In the genomic region with DNA sequence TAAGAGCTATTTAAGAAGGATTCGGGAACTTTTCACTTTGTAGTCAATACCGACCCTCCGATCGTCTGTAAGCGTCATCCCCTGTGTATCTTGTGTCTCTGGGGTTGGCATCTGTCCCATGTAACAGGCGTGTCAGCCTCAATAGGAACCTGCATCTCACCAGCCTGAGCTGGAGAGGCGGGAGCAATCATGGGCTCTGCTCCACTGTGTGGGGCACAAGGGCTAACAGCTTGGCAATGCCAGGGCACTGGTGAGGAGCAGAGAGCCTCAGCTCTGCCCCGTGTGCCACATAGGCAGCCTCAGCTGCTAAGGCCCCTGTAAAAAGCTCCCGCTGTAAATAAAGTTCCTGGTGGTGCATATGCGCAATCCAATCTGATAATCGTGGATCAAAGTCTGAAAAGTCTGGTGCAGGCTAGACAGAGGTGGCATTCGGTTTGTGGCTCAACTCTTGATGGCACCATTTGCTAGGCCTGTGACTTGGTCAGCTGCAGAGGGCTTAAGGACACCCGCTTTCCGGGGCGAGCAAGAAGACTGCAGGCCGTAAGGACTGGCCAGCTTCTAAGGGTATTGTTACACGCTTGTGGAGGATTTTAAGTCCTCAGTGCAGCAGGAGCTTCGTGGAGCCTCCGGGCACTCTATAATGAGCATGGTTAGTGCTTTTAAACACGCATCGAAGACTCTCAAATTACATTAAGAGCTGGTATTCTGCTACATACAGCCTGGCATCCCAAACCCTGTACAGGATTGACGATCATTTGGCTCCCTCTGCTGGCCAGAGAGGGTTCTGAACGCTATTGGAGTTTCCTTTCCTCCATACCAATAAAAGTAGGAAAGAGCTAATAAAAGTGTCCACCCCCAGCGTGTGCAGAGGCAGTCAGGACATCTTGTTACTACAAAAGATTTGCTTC, we compare ENCODE assay signal across 8 mouse cellular contexts. TPM values are rescaled to one million over a fixed set of nuclear protein-coding genes. Genes with fewer than 3 reads are reported as not detected.
DNase-seq lines count a peak whose midpoint lies in the region; ATAC-seq lines count a peak whose summit lies in the region.

No protein-coding gene starts in this region.

- ATAC-seq in frontal cortex, adult (ENCODE audit: low TSS enrichment): peak; percentile 88
- peak; percentile 73 for ATAC-seq in hindbrain, embryonic 11.5 days (ENCODE audit: low FRiP score)

- peaks cover 8% of the 10 kb centered on the region for H3K4me1 ChIP-seq in hindbrain, embryonic 11.5 days (replicated peaks; ENCODE audit: control insufficient read depth, insufficient read depth, low read length)

- no peak overlapping the region for H3K27ac ChIP-seq in hindbrain, embryonic 11.5 days (ENCODE audit: low read depth, low read length)

- no peak overlapping the region for H3K4me3 ChIP-seq in hindbrain, embryonic 11.5 days (ENCODE audit: low read depth, low read length)

- peak; percentile 81 for DNase-seq in MN1 (ENCODE audit: low spot score)
- peak; percentile 79 for DNase-seq in cerebellum, adult 8-10 months
- DNase-seq in hindbrain, embryonic 11.5 days (ENCODE audit: low spot score): peak; percentile 96
- peak; percentile 73 for DNase-seq in layer of hippocampus, adult 9-11 months
- DNase-seq in lung, postnatal 10 days: peak; percentile 88
- DNase-seq in retina, postnatal 1 day: peak; percentile 91
- DNase-seq in thymus, postnatal 4 days: peak; percentile 88

- no peaks in the 10 kb centered on the region for H3K9me3 ChIP-seq in hindbrain, embryonic 11.5 days (ENCODE audit: control insufficient read depth, low read length)

- WGBS in hindbrain, embryonic 11.5 days: 53% methylated on average over 24 of the region's 24 CpGs

- H3K36me3 ChIP-seq in hindbrain, embryonic 11.5 days (ENCODE audit: control insufficient read depth, insufficient read depth, low read length): no peaks in the 10 kb centered on the region

- no peaks in the 10 kb centered on the region for H3K27me3 ChIP-seq in hindbrain, embryonic 11.5 days (ENCODE audit: control insufficient read depth, insufficient read depth, low read length)

- H3K4me2 ChIP-seq in hindbrain, embryonic 11.5 days (replicated peaks; ENCODE audit: low read depth, low read length): no peak overlapping the region

- H3K9ac ChIP-seq in hindbrain, embryonic 11.5 days (ENCODE audit: low read depth, low read length): peak overlapping the region; percentile 27; the same call in 1 of the 2 replicates

RNA-seq across cellular contexts. Expression of a gene that starts 59.2 kb away (rescaled TPM):
- 64.5 and 68.6 TPM in 2 replicates for polyA plus RNA-seq in hindbrain, embryonic 11.5 days (2014; fragmentation: Nextera tagmentation; extraction: Ambion mirVana)
